Mouse (Mus musculus) ES-E14 (cell line): ENCODE data around the gene Ap1s1.

Experiments
- CHD2 ChIP-seq: IDR thresholded peaks from 2 replicates; pipeline ENCODE4 v1.6.1; 2014; ENCODE audit warnings: mild to moderate bottlenecking, low read depth, low read length, inconsistent platforms
- HCFC1 ChIP-seq: IDR thresholded peaks from 2 replicates; pipeline ENCODE4 v1.6.1; 2012; ENCODE audit warnings: low read length, inconsistent platforms, borderline replicate concordance; ENCODE audit not compliant: insufficient read depth
- MAFK ChIP-seq: IDR thresholded peaks from 2 replicates; pipeline ENCODE4 v1.6.1; 2014; ENCODE audit warnings: mild to moderate bottlenecking, low read depth, low read length, inconsistent platforms; ENCODE audit not compliant: insufficient read depth
- ZC3H11A ChIP-seq: IDR thresholded peaks from 2 replicates; pipeline ENCODE4 v1.6.1; 2012; ENCODE audit warnings: low read depth, mild to moderate bottlenecking, inconsistent platforms, low read length, borderline replicate concordance
- ZNF384 ChIP-seq: IDR thresholded peaks from 2 replicates; pipeline ENCODE4 v1.6.1; 2012; ENCODE audit warnings: low read depth, low read length, inconsistent platforms

DNA sequence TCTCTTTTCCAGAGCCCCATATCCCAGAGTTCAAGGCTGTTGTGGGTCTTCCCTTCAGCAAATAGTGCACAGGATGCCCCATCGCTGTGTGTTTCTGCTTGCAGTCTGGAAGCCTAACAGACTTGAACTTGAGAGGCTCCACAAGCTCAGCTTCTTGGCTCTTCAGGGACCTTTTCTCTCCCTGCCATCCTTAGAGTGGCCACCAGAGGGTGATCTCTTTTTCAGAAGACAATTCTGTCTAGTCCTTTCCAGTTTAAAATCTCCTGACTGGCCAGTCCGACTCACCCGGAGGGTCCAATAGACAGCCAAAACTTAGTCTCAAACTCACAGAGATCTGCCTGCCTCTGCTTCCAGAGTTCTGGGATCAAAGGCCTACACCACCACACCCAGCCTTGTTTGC, 35.9 kb downstream of the Ap1s1 start:
- TF ChIP-seq CHD2, result no peak
- TF ChIP-seq MAFK, result no peak
- TF ChIP-seq ZC3H11A, result peak; percentile 4; the same call in 1 of the 2 replicates
- no peak for TF ChIP-seq ZNF384
- TF ChIP-seq HCFC1, result no peak
